Mouse (Mus musculus) thymus, postnatal 4 days (tissue): ENCODE measurements around the gene Pafah1b1.

Experiments
- DNase-seq: peaks from one replicate; pipeline ENCODE4 v3.0.0; 2021

The Pafah1b1 gene

DNA sequence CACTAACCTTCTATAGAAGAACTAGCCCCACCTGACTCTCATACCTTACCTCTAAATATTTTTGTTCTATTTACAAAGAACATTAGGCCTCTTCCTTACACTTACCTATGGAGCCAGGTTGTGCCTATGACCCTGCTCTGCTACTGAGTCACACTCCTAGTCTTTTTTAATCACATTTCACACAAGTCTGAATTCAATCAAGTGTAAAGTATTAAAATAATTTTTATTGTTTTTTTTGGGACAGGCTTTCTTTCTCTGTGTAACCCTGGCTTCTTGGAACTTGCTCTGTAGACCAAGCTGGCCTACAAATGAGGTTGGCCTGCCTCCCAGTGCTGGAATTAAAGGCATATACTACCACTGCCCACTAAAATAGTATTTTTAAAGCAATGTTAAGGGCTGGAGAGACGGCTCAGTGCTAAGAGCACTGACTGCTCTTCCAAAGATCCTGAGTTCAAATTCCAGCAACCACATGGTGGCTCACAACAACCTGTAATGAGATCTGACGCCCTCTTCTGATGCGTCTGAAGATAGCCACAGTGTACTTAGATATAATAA is 8.4 kb downstream of the Pafah1b1 start:
- no peak for DNase-seq

DNA sequence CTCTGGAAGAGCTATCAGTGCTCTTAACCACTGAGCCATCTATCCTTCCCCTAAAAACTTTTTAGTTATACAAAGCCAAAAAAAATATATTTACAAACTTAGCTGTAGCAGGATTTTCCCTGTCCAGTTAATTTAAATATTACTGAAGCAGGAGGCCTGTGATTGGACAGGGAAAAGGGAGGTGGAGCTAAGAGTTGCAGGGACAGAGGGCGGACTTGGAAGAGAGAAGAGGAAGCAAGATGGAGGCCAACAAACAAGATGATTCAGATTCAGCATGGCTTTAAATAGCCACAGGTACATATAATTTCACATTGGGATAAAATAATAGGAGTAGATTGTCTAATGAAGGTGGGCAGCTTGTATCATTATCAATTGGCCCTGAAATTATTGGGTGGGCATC is 13.8 kb downstream of the Pafah1b1 start:
- DNase-seq, result no peak

GRCm38 (mm10) chr11:74708781-74709180 is 15.7 kb downstream of the Pafah1b1 start:
- DNase-seq, result no peak

GRCm38 (mm10) chr11:74704068-74704467 is 20.4 kb downstream of the Pafah1b1 start:
- no peak for DNase-seq

GRCm38 (mm10) chr11:74699505-74699904 is 25.0 kb downstream of the Pafah1b1 start:
- no peak for DNase-seq

DNA sequence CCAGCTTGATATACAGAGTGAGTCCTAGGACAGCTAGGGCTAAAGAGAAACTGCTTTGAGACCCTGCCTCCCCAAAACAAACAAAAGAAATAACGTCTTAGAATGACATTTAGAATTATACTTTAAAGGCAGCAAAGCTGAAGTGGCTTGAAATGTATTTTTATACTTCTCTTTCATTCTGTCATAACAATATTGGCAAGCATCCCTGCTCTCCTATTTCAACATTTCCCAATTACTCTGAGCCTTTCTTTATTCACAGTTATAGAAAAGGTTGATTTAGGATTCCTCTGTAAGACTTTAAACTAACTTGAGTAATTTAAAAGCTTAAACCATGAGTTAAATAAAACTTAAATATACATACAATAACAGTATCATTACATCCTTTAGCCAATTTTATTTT is 32.3 kb downstream of the Pafah1b1 start:
- DNase-seq, result no peak

DNA sequence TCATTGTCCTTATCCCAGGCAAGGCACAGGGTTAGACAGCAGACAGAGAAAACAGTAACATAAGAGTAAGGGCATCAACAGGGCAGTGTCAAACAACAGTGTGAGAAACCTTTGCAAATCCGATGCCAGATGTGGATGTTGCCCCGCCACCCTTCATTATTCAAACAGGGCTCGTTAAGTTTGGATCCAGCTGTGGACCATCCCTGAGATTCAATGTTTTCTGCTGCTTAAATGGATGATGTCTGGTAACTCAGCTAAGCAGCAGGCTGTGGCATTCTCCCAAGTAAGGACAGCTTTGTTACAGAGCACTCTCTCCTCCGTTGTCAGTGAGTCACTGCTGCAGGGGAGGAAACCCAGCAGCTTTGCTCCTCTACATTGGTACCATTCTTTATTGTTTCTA is 49.3 kb downstream of the Pafah1b1 start:
- no peak for DNase-seq

DNA sequence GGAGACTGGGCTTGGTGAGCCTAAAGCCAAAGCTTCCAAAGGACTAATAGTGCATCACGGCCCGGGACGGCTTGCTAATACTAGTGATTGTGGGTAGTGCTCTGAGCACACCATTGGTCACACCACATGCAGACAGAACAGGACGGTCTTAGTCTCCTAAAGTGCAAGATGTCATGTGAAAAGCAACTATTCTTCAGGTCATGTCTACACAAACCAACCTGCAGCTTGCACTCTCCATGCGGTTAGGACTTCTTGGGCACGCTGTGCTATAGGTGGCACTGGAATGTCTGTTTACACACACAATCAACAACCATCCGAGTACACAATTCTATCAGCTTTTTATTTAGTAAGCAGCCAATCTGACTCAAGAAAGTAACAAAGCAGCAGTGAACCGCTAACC is 49.8 kb downstream of the Pafah1b1 start:
- no peak for DNase-seq

GRCm38 (mm10) chr11:74673561-74673960 is 50.9 kb downstream of the Pafah1b1 start:
- no peak for DNase-seq

DNA sequence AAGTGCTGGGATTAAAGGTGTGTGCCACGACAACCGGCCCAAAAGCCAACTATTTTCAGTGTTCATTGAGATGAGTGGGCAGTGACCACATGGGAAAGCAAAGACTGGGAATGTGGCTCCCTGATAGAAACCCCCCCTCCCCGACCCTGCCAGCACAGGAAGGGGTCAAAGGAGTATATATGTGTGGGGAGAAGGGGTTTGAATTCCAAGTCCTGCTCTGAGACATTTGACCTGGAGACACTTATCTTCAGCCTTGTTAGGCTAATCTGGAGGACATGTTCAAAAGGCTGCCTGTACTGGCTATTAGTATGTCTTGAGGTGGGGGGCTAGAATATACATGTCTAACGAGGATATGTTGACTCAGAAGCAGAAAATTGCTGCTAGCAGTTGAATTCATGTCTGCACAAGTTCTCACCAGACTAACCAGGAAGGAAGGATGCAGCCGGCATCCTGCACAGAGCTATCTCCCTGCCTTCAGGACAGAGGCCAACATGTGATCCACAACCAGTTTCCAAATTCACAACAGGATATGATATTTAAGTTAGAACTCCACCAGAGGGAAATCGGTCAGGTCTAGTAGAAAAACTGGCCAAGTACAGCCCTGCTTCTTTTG is 51.5 kb downstream of the Pafah1b1 start:
- no peak for DNase-seq

DNA sequence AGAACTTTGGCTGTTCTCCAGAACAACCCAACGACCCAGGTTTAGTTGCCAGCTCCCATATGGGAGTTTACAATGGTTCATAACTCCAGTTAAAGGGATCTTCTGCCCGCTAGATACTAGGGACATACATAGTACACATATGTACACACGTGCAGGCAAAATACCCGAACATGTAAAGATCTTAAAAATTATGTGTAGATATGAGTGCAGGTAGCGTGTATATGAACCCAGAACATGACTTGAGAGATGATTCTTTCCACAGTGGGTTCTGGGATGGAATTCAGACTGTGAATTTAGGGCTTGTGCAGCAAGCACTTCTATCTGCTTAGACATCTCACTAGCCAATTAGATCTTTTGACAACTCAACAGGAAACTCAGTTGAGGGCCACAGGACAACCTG is 52.6 kb downstream of the Pafah1b1 start:
- DNase-seq, result no peak

DNA sequence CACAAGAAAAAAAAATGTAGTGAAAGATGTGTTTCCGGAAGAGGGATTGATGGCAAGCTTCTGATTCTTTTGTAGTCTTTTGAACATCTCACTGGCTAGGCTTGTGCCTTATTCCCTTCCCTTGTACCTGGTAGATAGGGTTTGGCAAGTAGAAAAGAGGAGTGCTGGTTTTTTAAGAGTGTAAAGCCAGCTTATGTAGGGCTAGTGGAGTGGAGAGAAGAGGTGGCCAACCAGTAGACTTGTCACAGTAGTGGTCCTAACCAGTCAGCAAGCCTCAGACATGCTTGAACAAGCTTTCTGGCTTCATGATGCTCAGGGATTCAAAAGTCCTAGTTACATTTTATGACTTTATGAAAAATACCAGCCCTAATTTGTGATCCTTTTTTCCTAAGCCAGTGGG is 53.5 kb downstream of the Pafah1b1 start:
- DNase-seq, result no peak

DNA sequence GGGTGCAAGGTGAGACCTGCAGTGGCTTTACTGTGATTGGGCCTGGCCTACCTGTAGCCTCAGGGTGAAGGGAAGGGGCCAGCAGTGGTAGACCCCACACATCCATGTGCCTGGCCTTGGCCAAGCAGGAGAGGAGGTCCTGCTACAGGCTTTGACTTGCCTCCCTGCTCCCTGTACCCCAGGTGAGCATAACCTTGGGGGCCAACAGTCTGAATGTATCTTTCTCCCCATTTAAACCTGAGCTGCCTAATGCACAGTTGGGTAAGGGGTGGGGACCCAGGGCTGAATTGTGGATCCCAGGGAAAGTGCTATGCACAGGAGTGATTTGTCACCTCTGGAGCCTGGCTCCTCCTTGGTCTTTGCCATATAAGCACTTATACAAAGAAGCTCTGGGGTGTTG is 54.3 kb downstream of the Pafah1b1 start:
- DNase-seq, result no peak

DNA sequence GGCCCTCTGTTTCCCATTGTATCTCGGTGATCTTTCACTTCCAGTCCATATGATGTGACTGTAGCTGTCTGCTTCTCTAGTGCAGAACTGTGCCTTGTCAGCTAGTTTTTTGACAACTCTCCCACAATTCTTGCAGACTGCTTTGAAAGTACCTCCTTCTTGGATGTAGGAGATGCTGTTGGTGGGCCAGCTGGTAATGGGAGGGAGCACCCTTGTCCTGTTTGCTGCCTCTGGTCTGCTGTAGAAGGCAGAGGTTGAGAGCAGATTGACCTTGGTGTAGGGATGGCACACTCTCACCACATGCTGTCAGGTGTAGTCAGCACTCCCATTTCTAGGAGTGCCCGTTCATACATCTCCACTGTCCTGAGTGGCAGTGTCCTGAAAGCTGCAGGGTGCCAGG is 55.5 kb downstream of the Pafah1b1 start:
- no peak for DNase-seq

GRCm38 (mm10) chr11:74668466-74668865 is 56.0 kb downstream of the Pafah1b1 start:
- DNase-seq, result no peak

- DNase-seq, result no peak
Measured at GRCm38 (mm10) chr11:74667582-74668010, 56.9 kb downstream of the Pafah1b1 start.

DNA sequence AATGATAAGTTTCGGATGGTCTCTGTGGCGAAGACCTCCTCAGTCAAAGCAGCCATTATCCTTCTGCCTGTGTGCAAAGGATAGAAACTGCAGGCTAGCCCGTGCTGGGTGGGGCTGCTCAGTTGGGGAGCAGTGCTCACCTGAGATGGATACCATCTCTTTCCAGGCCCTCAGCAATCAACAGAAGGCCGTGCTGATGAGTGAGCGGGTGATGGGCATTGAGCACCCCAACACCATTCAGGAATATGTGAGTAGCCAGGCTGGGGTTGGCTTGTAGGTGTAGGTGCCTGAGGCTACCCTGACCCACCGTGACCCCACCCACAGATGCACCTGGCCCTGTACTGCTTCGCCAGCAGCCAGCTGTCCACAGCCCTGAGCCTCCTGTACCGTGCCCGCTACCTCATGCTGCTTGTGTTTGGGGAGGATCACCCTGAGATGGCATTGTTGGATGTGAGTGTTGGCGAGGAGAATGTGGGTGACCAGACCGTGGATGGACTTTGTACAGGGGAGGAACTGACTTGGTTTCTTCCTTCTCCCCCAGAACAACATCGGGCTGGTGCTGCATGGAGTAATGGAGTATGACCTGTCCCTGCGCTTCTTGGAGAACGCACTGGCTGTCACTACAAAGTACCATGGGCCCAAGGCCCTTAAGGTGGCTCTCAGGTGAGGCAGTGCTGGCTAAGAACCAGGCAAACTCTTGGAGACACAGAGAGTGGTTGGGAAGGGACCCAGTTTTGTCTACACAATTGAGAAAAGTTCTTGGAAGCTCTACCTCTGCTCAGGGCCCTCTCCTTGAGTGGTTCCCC is 57.5 kb downstream of the Pafah1b1 start:
- no peak for DNase-seq

- DNase-seq, result no peak
Measured at GRCm38 (mm10) chr11:74666284-74666652, 58.2 kb downstream of the Pafah1b1 start.

- no peak for DNase-seq
Measured at GRCm38 (mm10) chr11:74665631-74666283, 58.7 kb downstream of the Pafah1b1 start.

DNA sequence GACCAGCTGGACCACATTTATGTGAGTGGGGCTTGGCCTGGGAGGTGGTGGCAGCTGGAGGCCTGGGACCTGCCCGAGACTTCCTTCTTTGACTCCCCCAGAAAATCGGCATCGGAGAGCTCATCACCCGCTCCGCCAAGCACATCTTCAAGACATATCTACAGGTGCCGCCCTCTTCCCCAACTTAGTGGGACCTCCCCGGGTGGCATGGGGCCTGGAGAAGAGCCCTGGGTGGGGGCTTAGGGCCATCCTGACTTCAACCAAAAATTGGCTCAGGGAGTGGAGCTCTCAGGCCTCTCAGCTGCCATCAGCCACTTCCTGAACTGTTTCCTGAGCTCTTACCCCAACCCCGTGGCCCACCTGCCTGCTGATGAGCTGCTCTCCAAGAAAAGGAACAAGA is 59.6 kb downstream of the Pafah1b1 start:
- DNase-seq, result no peak

GRCm38 (mm10) chr11:74664279-74664678 is 60.2 kb downstream of the Pafah1b1 start:
- DNase-seq, result no peak

DNA sequence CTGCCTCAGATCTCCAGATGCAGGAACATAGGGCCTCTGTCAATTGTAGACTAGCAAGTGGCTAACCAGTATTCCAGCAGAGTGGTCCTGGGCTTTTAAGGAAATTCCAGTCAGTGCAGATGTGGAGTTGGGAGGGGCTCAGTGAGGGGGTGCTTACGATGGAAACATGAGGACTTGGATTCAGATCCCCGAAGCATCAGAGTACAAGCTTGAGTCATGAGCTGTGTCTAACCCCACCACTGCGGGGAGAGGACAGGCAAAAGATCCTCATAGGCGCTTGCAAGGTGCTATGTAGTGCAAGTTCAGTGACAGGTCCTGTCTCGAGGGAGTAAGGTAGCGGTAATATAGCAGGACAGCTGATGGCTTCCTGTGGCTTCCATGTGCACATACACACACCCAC is 62.2 kb downstream of the Pafah1b1 start:
- no peak for DNase-seq

DNA sequence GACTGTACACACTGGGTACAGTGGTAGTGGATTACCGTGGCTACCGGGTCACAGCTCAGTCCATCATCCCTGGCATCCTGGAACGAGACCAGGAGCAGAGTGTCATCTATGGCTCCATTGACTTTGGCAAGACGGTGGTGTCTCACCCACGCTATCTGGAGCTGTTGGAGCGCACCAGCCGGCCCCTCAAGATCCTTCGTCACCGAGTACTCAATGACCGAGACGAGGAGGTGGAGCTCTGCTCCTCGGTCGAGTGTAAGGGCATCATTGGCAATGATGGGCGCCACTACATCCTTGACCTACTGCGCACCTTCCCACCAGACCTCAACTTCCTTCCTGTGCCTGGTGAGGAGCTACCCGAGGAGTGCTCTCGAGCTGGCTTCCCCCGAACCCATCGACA is 62.8 kb downstream of the Pafah1b1 start:
- no peak for DNase-seq

- no peak for DNase-seq
Measured at GRCm38 (mm10) chr11:74660336-74660735, 64.1 kb downstream of the Pafah1b1 start.
